Mouse (Mus musculus) lung, postnatal 25 days (tissue): ENCODE measurements around the gene Rbm43.
"Not testable (repeated sequence)": the region's sequence is repeated elsewhere in the genome, so short reads cannot be mapped to it uniquely, and the experiment has no call there.

ENCODE experiments used
- DNase-seq: peaks from one replicate; pipeline ENCODE4 v3.0.0; 2022; ENCODE audit warnings: low spot score

Rbm43 gene

DNA sequence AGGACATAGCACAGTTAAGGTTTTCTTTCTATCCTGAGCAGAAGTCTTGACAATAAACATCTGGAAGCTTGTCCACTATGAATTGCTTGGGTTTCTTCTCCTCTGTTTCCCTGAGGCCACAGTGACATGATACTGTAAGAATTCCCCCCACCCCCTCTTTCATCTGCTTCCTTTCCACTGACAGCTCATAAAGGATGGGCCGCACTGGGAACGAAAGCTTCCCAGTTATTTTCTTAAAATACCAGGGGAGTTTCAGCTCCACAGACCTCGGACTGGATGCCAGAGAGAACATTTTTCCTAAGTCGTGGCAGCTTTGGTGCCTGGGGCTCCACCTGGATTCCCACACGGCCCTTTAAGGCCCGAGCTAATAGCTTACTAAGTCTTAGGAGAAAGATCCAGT lies 22.2 kb downstream of the Rbm43 start:
- DNase-seq, result peak; percentile 7

DNA sequence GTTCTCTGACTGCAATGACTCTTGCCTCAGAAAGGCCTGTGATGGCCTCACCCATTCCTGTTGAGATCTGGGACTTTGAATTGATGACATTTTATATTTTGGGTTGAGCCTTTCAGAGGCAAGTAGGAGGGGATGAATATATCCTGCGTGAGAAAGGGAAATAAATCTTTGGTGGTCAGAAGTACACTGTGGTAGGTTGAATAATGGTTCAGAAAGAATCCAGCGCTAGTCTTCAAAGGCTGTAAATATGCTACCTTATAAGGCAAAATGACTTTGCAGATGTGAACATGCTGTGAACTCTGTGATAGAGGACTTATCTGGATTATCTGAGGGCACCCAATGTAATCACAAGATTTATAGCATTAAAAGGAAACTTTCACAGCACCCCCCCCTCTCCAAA lies 23.1 kb downstream of the Rbm43 start:
- no peak for DNase-seq

DNA sequence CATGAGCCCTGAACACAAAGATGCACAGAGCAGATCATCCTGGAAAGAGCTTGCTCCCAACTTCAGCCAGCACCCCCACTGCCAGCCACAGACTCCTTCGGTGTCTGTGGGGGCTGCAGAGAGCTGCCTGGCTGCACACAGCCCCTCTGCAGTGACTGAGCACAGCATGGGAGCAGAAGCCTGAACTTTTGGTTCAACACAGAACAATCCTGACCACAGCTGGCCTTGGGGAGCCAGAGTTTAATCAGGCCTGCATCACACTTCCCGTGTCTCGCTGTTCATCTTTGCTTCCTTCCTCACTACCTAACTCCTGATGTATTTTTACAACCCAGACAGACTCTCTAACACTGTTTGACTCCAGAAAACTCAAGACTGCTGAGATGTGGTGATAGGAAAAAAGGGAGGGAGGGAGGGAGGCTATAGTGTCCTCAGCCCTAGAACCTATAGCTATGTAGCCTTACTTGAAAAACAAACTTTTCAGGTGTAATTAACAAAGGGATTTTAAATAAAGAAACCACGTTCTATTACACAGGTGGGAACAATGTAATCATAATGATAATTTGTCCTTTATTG lies 27.3 kb downstream of the Rbm43 start:
- DNase-seq, result no peak

DNA sequence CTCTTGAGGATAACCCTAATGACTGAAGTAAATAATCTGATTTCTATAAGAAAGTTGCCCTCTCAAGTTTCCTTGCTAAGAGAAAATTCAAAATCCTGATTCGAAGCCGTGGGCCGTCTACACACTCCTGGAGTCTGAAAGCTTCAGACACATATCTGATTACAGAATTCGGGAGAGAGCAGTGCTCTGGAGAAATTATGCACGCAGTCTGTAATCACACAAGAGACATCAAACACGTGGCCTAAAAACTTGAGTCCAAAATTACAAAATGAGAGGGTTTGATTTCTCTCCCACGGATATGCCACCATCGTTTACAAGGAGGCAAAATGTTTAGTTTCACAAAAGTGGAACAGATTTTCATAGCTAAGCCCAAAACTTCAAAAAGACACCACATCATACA lies 29.3 kb downstream of the Rbm43 start:
- no peak for DNase-seq

DNA sequence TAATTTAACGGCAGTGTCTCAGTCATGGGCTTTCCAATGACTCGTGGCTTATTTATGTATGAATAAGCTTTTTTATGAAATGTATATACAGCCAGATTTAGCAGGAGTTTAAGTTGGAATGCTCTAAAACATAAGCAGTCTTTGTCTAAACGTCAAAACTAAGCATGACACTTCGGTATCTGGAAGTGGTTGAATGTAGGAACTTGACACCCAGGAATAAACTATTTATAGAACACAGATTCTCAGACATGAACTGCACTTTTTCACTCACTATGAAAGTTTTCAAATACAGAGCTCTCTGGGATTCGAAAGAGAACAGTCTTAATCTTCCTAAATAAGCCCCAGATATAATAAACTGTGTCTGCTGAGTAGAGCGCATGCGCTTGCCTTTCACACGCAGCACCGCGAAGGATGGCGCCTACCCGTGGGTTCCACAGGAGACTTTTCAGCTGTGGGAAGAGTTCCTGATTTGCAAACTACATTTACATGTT lies 42.5 kb downstream of the Rbm43 start:
- no peak for DNase-seq

DNA sequence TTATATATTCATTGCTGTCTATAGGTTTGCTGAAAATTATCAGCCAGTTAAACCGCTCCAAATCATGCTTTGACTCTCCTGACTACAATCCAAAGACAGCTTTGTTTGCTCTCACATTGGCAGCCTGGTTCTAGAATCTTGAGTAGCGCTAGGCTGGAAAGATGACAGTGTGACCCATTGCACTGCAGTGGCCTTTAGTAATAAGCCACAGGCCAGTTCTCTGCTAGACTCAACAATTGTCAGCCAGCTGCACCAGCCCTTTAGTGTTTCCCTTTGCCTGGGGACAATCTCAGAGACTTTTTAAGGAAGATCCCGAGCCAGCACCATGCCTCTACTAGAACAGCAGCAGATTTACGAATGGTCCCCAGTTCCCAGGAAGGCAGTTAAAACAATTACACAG lies 44.0 kb downstream of the Rbm43 start:
- no peak for DNase-seq

DNA sequence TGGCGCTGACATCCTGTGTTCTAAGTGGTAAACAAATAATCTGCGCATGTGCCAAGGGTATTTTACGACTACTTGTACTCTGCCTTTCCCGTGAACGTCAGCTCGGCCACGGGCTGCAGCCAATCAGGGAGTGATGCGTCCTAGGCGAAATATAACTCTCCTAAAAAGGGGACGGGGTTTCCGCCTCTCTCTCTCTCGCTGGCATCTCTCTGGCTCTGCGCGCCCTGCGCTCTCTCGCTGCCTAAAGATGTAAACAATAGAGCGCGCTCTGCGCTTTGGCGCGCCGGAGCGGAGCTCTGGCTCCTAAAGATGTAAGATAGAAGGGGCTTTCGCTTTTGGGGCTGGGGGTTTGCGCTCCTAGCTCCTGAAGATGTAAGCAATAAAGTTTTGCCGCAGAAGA lies 44.8 kb downstream of the Rbm43 start:
- not testable (repeated sequence) for DNase-seq

DNA sequence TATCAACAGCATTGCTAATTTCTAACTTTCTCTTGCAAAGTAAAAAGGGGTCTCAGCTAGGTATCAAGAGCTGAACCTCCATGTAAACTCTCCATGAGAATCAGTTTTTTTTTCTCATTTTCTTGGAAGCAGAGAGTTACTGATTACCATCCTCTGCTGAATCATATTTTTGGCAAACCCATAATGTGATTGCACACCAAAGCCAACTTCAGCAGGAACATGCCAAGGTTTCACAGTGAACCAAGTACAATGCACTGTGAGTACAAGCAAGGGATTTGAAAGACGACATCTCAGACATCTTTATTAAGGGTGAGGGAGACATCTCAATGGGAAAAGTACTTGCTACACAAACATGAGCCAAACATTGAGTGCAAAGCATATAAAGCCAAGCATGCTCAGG lies 54.8 kb downstream of the Rbm43 start:
- no peak for DNase-seq
